Mouse (Mus musculus) heart, postnatal 14 days (tissue): ENCODE data around the gene Rfx2. TPM values are rescaled to one million over a fixed set of nuclear protein-coding genes. Genes with fewer than 3 reads are reported as not detected.

Source experiments
- total RNA-seq, 2 experiments: library from RNA; stranded (reverse); gene quantifications; 2 replicates each; pipeline ENCODE4 v1.2.3; 2021

The Rfx2 gene
- total RNA-seq, 2 experiments from 2014 or later = 4.3 to 6.0 TPM

Other genes starting within 250 kb of the Rfx2 start
- gene Safb2, start 246.4 kb downstream of the Rfx2 start, total RNA-seq = 10 to 100 TPM; 62.2 to 65.6 TPM
- 10 to 100 TPM; 78.1 to 88.8 TPM for gene Safb, start 246.2 kb downstream of the Rfx2 start, total RNA-seq
- 100 to 1,000 TPM; 347 to 349 TPM for gene 2410015M20Rik, start 221.2 kb downstream of the Rfx2 start, total RNA-seq
- gene Rpl36, start 217.6 kb downstream of the Rfx2 start, total RNA-seq = 100 to 1,000 TPM; 717 to 746 TPM
- gene Lonp1, start 204.1 kb downstream of the Rfx2 start, total RNA-seq = 100 to 1,000 TPM in 1 of 2 experiments, 10 to 100 TPM in 1; 97.3 to 104 TPM
- not detected for gene Catsperd, start 202.9 kb downstream of the Rfx2 start, total RNA-seq
- gene Ranbp3, start 157.7 kb downstream of the Rfx2 start, total RNA-seq = 10 to 100 TPM; 41.8 to 44.7 TPM
- gene Ndufa11, start 113.2 kb downstream of the Rfx2 start, total RNA-seq = 100 to 1,000 TPM; 796 to 811 TPM
- gene Vmac, start 113.0 kb downstream of the Rfx2 start, total RNA-seq = 1 to 10 TPM; 5.3 to 7.6 TPM
- 10 to 100 TPM; 19.7 to 20.0 TPM for gene Nrtn, start 73.5 kb downstream of the Rfx2 start, total RNA-seq
- gene Dus3l, start 66.3 kb downstream of the Rfx2 start, total RNA-seq = 10 to 100 TPM; 19.6 to 21.6 TPM
- gene Prr22, start 60.8 kb downstream of the Rfx2 start, total RNA-seq = under 1 TPM; 0.48 to 0.49 TPM
- gene Acsbg2, start 43.4 kb upstream of the Rfx2 start, total RNA-seq = not detected
- gene 1700061G19Rik, start 44.5 kb upstream of the Rfx2 start, total RNA-seq = not detected
- gene Mllt1, start 104.4 kb upstream of the Rfx2 start, total RNA-seq = 10 to 100 TPM; 22.0 to 22.7 TPM
- gene Acer1, start 151.1 kb upstream of the Rfx2 start, total RNA-seq = not detected
- gene Clpp, start 159.3 kb upstream of the Rfx2 start, total RNA-seq = 10 to 100 TPM; 57.3 to 64.0 TPM
- gene Alkbh7, start 166.3 kb upstream of the Rfx2 start, total RNA-seq = 10 to 100 TPM; 49.6 to 52.8 TPM
- gene Pspn, start 169.0 kb upstream of the Rfx2 start, total RNA-seq = not detected
- gene Gtf2f1, start 180.3 kb upstream of the Rfx2 start, total RNA-seq = 10 to 100 TPM; 22.0 to 23.6 TPM
- not detected for gene Gm17949, start 180.5 kb upstream of the Rfx2 start, total RNA-seq
- gene Khsrp, start 200.5 kb upstream of the Rfx2 start, total RNA-seq = 10 to 100 TPM; 54.7 to 56.7 TPM
- gene Slc25a41, start 210.6 kb upstream of the Rfx2 start, total RNA-seq = not detected
- gene Crb3, start 228.1 kb upstream of the Rfx2 start, total RNA-seq = under 1 TPM; 0.22 to 0.29 TPM
- 10 to 100 TPM; 69.3 to 73.8 TPM for gene Slc25a23, start 228.8 kb upstream of the Rfx2 start, total RNA-seq
- gene Dennd1c, start 247.5 kb upstream of the Rfx2 start, total RNA-seq = 1 to 10 TPM; 2.0 TPM